Mouse (Mus musculus): ENCODE data around the gene Pde10a.

GRCm38 (mm10) chr17:8895991-8896390 is 370.8 kb downstream of the Pde10a start:
- TF ChIP-seq POLR2A (IDR thresholded peaks at IDR 0.05; ENCODE audit: insufficient read length, low read depth) (no peak), MYOG (IDR thresholded peaks at IDR 0.05; ENCODE audit: control insufficient read depth in 1 of 3, insufficient read depth in 1 of 3, insufficient read length in 2 of 3, low read depth in 2 of 3) (no peak), USF1 (IDR thresholded peaks at IDR 0.05; ENCODE audit: low read depth) (no peak), SRF (IDR thresholded peaks at IDR 0.05; ENCODE audit: control insufficient read depth, insufficient read length, low read depth) (no peak), POLR2AphosphoS2 (IDR thresholded peaks at IDR 0.05; ENCODE audit: insufficient read length, low read depth) (no peak), MAX (IDR thresholded peaks at IDR 0.05; ENCODE audit: low read depth) (no peak), E2F4 (IDR thresholded peaks at IDR 0.05; ENCODE audit: insufficient read depth) (no peak), TCF12 (IDR thresholded peaks at IDR 0.05; ENCODE audit: insufficient read depth, poor library complexity, severe bottlenecking) (no peak), MYOD1 (IDR thresholded peaks at IDR 0.05; ENCODE audit: control insufficient read depth in 1 of 3, insufficient read length in 2 of 3, low read depth in 2 of 3) (no peak), CEBPB (IDR thresholded peaks at IDR 0.05; ENCODE audit: insufficient read depth, poor library complexity, severe bottlenecking) (no peak), TCF3 (IDR thresholded peaks at IDR 0.05; ENCODE audit: insufficient read length, low read depth) (no peak), REST (IDR thresholded peaks at IDR 0.05; ENCODE audit: insufficient read depth, insufficient read length) (no peak)

Data from myocyte (in vitro differentiated cells).